Mouse (Mus musculus) ES-E14 (cell line): Measurements from ENCODE around the gene Bnip1. TPM values are rescaled to one million over a fixed set of nuclear protein-coding genes. Genes with fewer than 3 reads are reported as not detected.

Experiments
- DNase-seq: peaks from one replicate; pipeline ENCODE4 v3.0.0-alpha.2; 2013; ENCODE audit warnings: low read depth, low spot score
- H3K27ac ChIP-seq: 2 replicates; pipeline ENCODE4 v1.5.1; 2012; ENCODE audit warnings: low read depth, mild to moderate bottlenecking, low read length, moderate library complexity, mixed read lengths; ENCODE audit not compliant: poor library complexity, insufficient read depth, severe bottlenecking
- H3K36me3 ChIP-seq: 2 replicates; pipeline ENCODE4 v1.6.1; 2012; ENCODE audit warnings: mild to moderate bottlenecking, low read length, moderate library complexity, mixed read lengths; ENCODE audit not compliant: control insufficient read depth, poor library complexity, insufficient read depth, severe bottlenecking
- H3K4me1 ChIP-seq, 2 experiments: fragments of 150-350 bp in 1 of 2; sonication (generic) in 1 of 2; 2 replicates each; pipeline ENCODE4 v1.6.1; 2012; ENCODE audit warnings: low read length in 2 of 2, mild to moderate bottlenecking in 1 of 2, mixed read lengths in 1 of 2; ENCODE audit not compliant: control insufficient read depth in 2 of 2, insufficient read depth in 2 of 2, poor library complexity in 1 of 2
- H3K4me3 ChIP-seq, 2 experiments: fragments of 150-350 bp in 1 of 2; sonication (generic) in 1 of 2; 2 replicates each; pipeline ENCODE4 v1.5.1; 2012; ENCODE audit warnings: low read length in 2 of 2, low read depth in 1 of 2, mild to moderate bottlenecking in 1 of 2, mixed read lengths in 1 of 2; ENCODE audit not compliant: insufficient read depth in 1 of 2, poor library complexity in 1 of 2, severe bottlenecking in 1 of 2
- H3K9ac ChIP-seq: 2 replicates; pipeline ENCODE4 v1.6.1; 2012; ENCODE audit warnings: low read depth, mild to moderate bottlenecking, low read length, mixed read lengths; ENCODE audit not compliant: poor library complexity, insufficient read depth, severe bottlenecking
- H3K9me3 ChIP-seq: fragments of 150-350 bp; sonication (generic); 2 replicates; pipeline ENCODE4 v1.6.1; 2012; ENCODE audit warnings: low read depth, mild to moderate bottlenecking, low read length; ENCODE audit not compliant: control insufficient read depth, insufficient read depth
- CHD2 ChIP-seq: IDR thresholded peaks from 2 replicates; pipeline ENCODE4 v1.6.1; 2014; ENCODE audit warnings: mild to moderate bottlenecking, low read depth, low read length, inconsistent platforms
- HCFC1 ChIP-seq: IDR thresholded peaks from 2 replicates; pipeline ENCODE4 v1.6.1; 2012; ENCODE audit warnings: low read length, inconsistent platforms, borderline replicate concordance; ENCODE audit not compliant: insufficient read depth
- MAFK ChIP-seq: IDR thresholded peaks from 2 replicates; pipeline ENCODE4 v1.6.1; 2014; ENCODE audit warnings: mild to moderate bottlenecking, low read depth, low read length, inconsistent platforms; ENCODE audit not compliant: insufficient read depth
- ZC3H11A ChIP-seq: IDR thresholded peaks from 2 replicates; pipeline ENCODE4 v1.6.1; 2012; ENCODE audit warnings: low read depth, mild to moderate bottlenecking, inconsistent platforms, low read length, borderline replicate concordance
- ZNF384 ChIP-seq: IDR thresholded peaks from 2 replicates; pipeline ENCODE4 v1.6.1; 2012; ENCODE audit warnings: low read depth, low read length, inconsistent platforms
- in situ Hi-C, 2 experiments: fragments of 600-800 bp; cut with MboI; formaldehyde crosslinking; loops; one replicate each; pipeline ENCODE4 v1.15.1; 2025; ENCODE audit warnings: low sequenced_read_pairs in 2 of 2, inconsistent platforms in 1 of 2; ENCODE audit not compliant: unreplicated experiment in 2 of 2
- total RNA-seq: library from RNA; depleted of rRNA; stranded (reverse); fragments of 300-350 nt; gene quantifications from 2 replicates; pipeline ENCODE4 v1.2.3, GENCODE M21; 2012; rRNA removed

Gene Bnip1
- total RNA-seq, 1 experiment: 24.5 TPM

- Histone ChIP-seq H3K9ac (no peak overlapping the region), H3K27ac (no peak overlapping the region), H3K4me3 (peak overlapping the region; percentile 52 to 61), H3K4me1 (peaks cover 0 to 18% of the 10 kb centered on the region in 2 experiments; a peak in 3 of 4 replicates), H3K9me3 (no peaks in the 10 kb centered on the region), H3K36me3 (no peaks in the 10 kb centered on the region)
- in situ Hi-C loops: no loop called here
- TF ChIP-seq CHD2 (no peak), ZC3H11A (no peak), MAFK (no peak), HCFC1 (no peak), ZNF384 (no peak)
- DNase-seq: no peak
Observed at GRCm38 (mm10) chr17:26839718-26840438, 59.0 kb downstream of the Bnip1 start.

GRCm38 (mm10) chr17:26840439-26840780 is 59.5 kb downstream of the Bnip1 start:
- Histone ChIP-seq H3K9ac (no peak overlapping the region), H3K36me3 (no peaks in the 10 kb centered on the region), H3K9me3 (no peaks in the 10 kb centered on the region), H3K4me1 (peaks cover 0 to 13% of the 10 kb centered on the region in 2 experiments; a peak in 3 of 4 replicates), H3K27ac (no peak overlapping the region), H3K4me3 (no peak overlapping the region)
- no peak for DNase-seq
- TF ChIP-seq HCFC1 (no peak), CHD2 (no peak), ZNF384 (no peak), MAFK (no peak), ZC3H11A (no peak)
- in situ Hi-C loops: no loop called here

- TF ChIP-seq MAFK: no peak
- TF ChIP-seq ZNF384: peak; percentile 45; the same call in 1 of the 2 replicates
- Histone ChIP-seq H3K9me3 (no peaks in the 10 kb centered on the region), H3K4me3 (peak overlapping the region; percentile 34 to 64; a peak in 3 of 4 replicates), H3K27ac (no peak overlapping the region), H3K9ac (peak overlapping the region; percentile 16; the same call in 1 of the 2 replicates), H3K4me1 (peaks cover 0 to 10% of the 10 kb centered on the region in 2 experiments; a peak in 2 of 4 replicates), H3K36me3 (no peaks in the 10 kb centered on the region)
- in situ Hi-C loops: no loop called here
- no peak for DNase-seq
Observed at GRCm38 (mm10) chr17:26840922-26841731, 60.3 kb downstream of the Bnip1 start.

- DNase-seq: no peak
- in situ Hi-C loops: no loop called here
- no peak overlapping the region for H3K9ac ChIP-seq
- no peaks in the 10 kb centered on the region for H3K36me3 ChIP-seq
- H3K4me1 ChIP-seq: peaks cover 0 to 9% of the 10 kb centered on the region in 2 experiments; a peak in 1 of 4 replicates
- H3K4me3 ChIP-seq: no peak overlapping the region
- H3K9me3 ChIP-seq: no peaks in the 10 kb centered on the region
- TF ChIP-seq HCFC1 (no peak), MAFK (no peak), CHD2 (no peak), ZNF384 (no peak), ZC3H11A (no peak)
- no peak overlapping the region for H3K27ac ChIP-seq
Observed at GRCm38 (mm10) chr17:26841981-26842380, 61.1 kb downstream of the Bnip1 start.

Other genes starting within 250 kb of the Bnip1 start
- 97.5 and 142 TPM in 2 replicates for gene Ergic1, start 219.6 kb upstream of the Bnip1 start, total RNA-seq
- gene Dusp1, start 218.9 kb upstream of the Bnip1 start, total RNA-seq: 20.0 and 21.2 TPM in 2 replicates
- 252 and 291 TPM in 2 replicates for gene Atp6v0e, start 117.8 kb upstream of the Bnip1 start, total RNA-seq
- 16.6 and 36.3 TPM in 2 replicates for gene Crebrf, start 65.4 kb upstream of the Bnip1 start, total RNA-seq
- 1.1 and 3.0 TPM in 2 replicates for gene Nkx2-5, start 63.9 kb downstream of the Bnip1 start, total RNA-seq
- 52.5 and 83.4 TPM in 2 replicates for gene Kifc5b, start 136.0 kb downstream of the Bnip1 start, total RNA-seq
- 9.4 and 13.3 TPM in 2 replicates for gene Phf1, start 152.0 kb downstream of the Bnip1 start, total RNA-seq
- gene Cuta, start 158.5 kb downstream of the Bnip1 start, total RNA-seq: 43.0 and 60.0 TPM in 2 replicates
- 6.6 and 10.3 TPM in 2 replicates for gene Syngap1, start 160.2 kb downstream of the Bnip1 start, total RNA-seq
- gene Zbtb9, start 192.1 kb downstream of the Bnip1 start, total RNA-seq: 6.7 and 8.2 TPM in 2 replicates
- gene Bak1, start 247.9 kb downstream of the Bnip1 start, total RNA-seq: 36.4 and 53.2 TPM in 2 replicates